Mouse (Mus musculus) kidney, postnatal 10 days (tissue): ENCODE measurements around the gene Atpif1.
"Not testable (repeated sequence)": the region's sequence is repeated elsewhere in the genome, so short reads cannot be mapped to it uniquely, and the experiment has no call there.

Experiments
- DNase-seq: peaks from one replicate; pipeline ENCODE4 v3.0.0; 2021; ENCODE audit warnings: mixed read lengths

Gene Atpif1

GRCm38 (mm10) chr4:132532981-132533916, at the start of gene Atpif1:
Gene Atpif1 (minus strand): TSS chr4:132533659.
- peak; percentile 96 for DNase-seq

GRCm38 (mm10) chr4:132574809-132575347, 41.4 kb upstream of the Atpif1 start:
- no peak for DNase-seq

- DNase-seq, result peak; percentile 22
Measured at GRCm38 (mm10) chr4:132573327-132573726, 39.9 kb upstream of the Atpif1 start.

- DNase-seq, result no peak
Measured at GRCm38 (mm10) chr4:132571190-132571589, 37.7 kb upstream of the Atpif1 start.

GRCm38 (mm10) chr4:132569115-132569514, 35.7 kb upstream of the Atpif1 start:
- DNase-seq, result no peak

GRCm38 (mm10) chr4:132567361-132567779, 33.9 kb upstream of the Atpif1 start:
- DNase-seq, result peak; percentile 26

GRCm38 (mm10) chr4:132565089-132565747, 31.8 kb upstream of the Atpif1 start:
- peak; percentile 40 for DNase-seq

- DNase-seq, result peak; percentile 55
Measured at GRCm38 (mm10) chr4:132563965-132564364, 30.5 kb upstream of the Atpif1 start, which contains the start of gene Ptafr. Gene Ptafr (plus strand): TSS chr4:132564067.

- no peak for DNase-seq
Measured at GRCm38 (mm10) chr4:132563261-132563660, 29.8 kb upstream of the Atpif1 start.

GRCm38 (mm10) chr4:132555550-132555949, 22.1 kb upstream of the Atpif1 start:
- DNase-seq, result not testable (repeated sequence)

- DNase-seq, result no peak
Measured at GRCm38 (mm10) chr4:132554653-132555052, 21.2 kb upstream of the Atpif1 start.

GRCm38 (mm10) chr4:132554221-132554620, 20.8 kb upstream of the Atpif1 start:
- no peak for DNase-seq

- DNase-seq, result peak; percentile 82
Measured at GRCm38 (mm10) chr4:132545851-132546250, 12.4 kb upstream of the Atpif1 start.

- no peak for DNase-seq
Measured at GRCm38 (mm10) chr4:132542724-132543123, 9.3 kb upstream of the Atpif1 start.

GRCm38 (mm10) chr4:132541413-132541812, 8.0 kb upstream of the Atpif1 start:
- no peak for DNase-seq

GRCm38 (mm10) chr4:132539481-132539880, 6.0 kb upstream of the Atpif1 start:
- DNase-seq, result no peak

GRCm38 (mm10) chr4:132535406-132536121, 2.1 kb upstream of the Atpif1 start, which contains the start of gene Dnajc8:
Gene Dnajc8 (plus strand): TSS chr4:132535550.
- peak; percentile 98 for DNase-seq

GRCm38 (mm10) chr4:132532496-132532895, 963 bp downstream of the Atpif1 start:
- DNase-seq, result peak; percentile 51

- DNase-seq, result no peak
Measured at GRCm38 (mm10) chr4:132530033-132530804, 3.2 kb downstream of the Atpif1 start.

- DNase-seq, result no peak
Measured at GRCm38 (mm10) chr4:132529344-132529743, 4.1 kb downstream of the Atpif1 start.

- no peak for DNase-seq
Measured at GRCm38 (mm10) chr4:132527917-132528522, 5.4 kb downstream of the Atpif1 start.
